Mouse (Mus musculus): ENCODE data around the gene Szt2. TPM values are rescaled to one million over a fixed set of nuclear protein-coding genes. Genes with fewer than 3 reads are reported as not detected.

Gene Szt2
- 9.0 TPM for polyA plus RNA-seq (2015; fragmentation: Illumina TruSeq; extraction: RNeasy Lipid Tissue Mini Kit (QIAGEN cat#74804); ENCODE audit: insufficient read depth, low read depth, low replicate concordance)

GRCm38 (mm10) chr4:118409142-118409900 is at the start of gene Szt2, which contains the start of gene Med8:
Gene Szt2 (minus strand): TSS chr4:118409273.
Gene Med8 (plus strand): TSS chr4:118409337.

DNA sequence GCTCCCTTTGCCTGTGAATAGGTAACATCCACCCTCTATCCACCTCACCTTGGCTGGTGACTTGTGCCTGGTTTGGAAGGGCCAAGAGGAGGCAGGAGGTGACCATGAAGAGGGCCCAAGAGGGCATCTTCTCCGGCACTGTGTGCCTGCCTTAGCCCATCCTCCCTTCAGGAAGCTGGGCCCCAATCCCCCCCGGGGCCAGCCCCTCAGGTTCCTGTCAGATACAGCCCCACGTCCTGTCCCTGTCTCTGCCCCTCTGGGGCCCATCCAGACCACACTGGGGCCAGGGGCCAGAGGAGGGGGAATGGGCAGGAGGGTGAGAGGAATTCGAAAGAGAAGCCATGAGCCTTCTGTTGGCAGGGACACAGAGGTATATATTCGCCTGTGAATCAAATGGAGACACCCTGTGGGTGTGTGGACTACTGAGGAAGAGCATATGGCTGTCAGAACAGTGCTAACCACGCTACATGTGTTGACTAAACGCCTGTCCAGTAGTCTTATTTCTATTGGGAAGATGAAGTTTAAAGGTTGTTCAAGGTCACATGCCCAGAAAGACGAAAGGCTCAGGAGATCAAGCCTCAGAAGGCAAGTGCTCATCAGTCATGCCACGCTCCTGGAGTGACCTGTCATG is 48.4 kb upstream of the Szt2 start, which contains the start of gene Mpl:
Gene Mpl (minus strand): TSS at position 169 of the 631 bp plus-strand sequence.

GRCm38 (mm10) chr4:118436820-118437603 is 27.9 kb upstream of the Szt2 start, which contains the start of gene Cdc20:
Gene Cdc20 (minus strand): TSS chr4:118437352.

DNA sequence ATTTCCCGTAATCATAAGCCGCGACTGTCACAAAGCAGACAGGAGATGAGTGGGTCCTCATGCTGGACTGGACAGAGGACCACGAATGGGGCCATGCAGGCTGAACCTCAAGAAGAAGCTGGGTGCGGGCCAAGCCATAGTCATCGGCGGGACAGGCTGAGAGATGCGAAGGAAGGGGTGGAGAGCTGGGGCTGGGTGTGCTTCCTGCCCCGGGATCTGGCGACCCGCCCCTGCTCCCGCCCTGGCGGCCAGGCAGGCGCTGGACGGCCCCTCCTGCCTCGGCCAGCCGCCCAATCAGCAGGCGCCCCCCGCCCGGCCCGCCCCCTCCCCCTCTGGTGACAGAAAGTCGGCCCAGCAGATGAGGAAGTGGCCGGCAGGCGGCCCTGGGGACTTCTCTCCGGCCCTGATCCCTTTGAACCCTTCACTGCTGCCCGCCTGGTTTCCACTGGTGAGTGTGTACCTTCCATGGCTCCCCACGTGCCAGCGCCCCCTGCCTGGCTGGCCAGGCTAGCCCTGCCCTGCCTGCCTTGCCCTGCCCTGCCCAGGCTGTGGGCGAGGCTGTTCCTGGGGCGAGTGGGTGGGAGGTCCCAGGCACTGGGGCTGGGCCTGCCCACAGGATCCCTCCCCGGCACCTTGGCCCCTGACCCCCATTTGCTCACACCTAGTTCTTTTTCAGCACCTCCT is 18.8 kb upstream of the Szt2 start, which contains the start of gene Elovl1:
Gene Elovl1 (plus strand): TSS at position 326 of the 684 bp plus-strand sequence.

Other genes with a start within 250 kb of the Szt2 start
- 8.7 TPM for gene Kdm4a, start 229.2 kb downstream of the Szt2 start, polyA plus RNA-seq (2015; fragmentation: Illumina TruSeq; extraction: RNeasy Lipid Tissue Mini Kit (QIAGEN cat#74804); ENCODE audit: insufficient read depth, low read depth, low replicate concordance)
- gene Ptprf, start 117.9 kb downstream of the Szt2 start, polyA plus RNA-seq (2015; fragmentation: Illumina TruSeq; extraction: RNeasy Lipid Tissue Mini Kit (QIAGEN cat#74804); ENCODE audit: insufficient read depth, low read depth, low replicate concordance): 18.9 TPM
- 19.5 TPM for gene Med8, start 64 bp upstream of the Szt2 start, polyA plus RNA-seq (2015; fragmentation: Illumina TruSeq; extraction: RNeasy Lipid Tissue Mini Kit (QIAGEN cat#74804); ENCODE audit: insufficient read depth, low read depth, low replicate concordance)
- gene Elovl1, start 18.8 kb upstream of the Szt2 start, polyA plus RNA-seq (2015; fragmentation: Illumina TruSeq; extraction: RNeasy Lipid Tissue Mini Kit (QIAGEN cat#74804); ENCODE audit: insufficient read depth, low read depth, low replicate concordance): 25.4 TPM
- 0.46 TPM for gene Cdc20, start 28.1 kb upstream of the Szt2 start, polyA plus RNA-seq (2015; fragmentation: Illumina TruSeq; extraction: RNeasy Lipid Tissue Mini Kit (QIAGEN cat#74804); ENCODE audit: insufficient read depth, low read depth, low replicate concordance)
- gene Mpl, start 48.2 kb upstream of the Szt2 start, polyA plus RNA-seq (2015; fragmentation: Illumina TruSeq; extraction: RNeasy Lipid Tissue Mini Kit (QIAGEN cat#74804); ENCODE audit: insufficient read depth, low read depth, low replicate concordance): not detected
- gene Tie1, start 80.8 kb upstream of the Szt2 start, polyA plus RNA-seq (2015; fragmentation: Illumina TruSeq; extraction: RNeasy Lipid Tissue Mini Kit (QIAGEN cat#74804); ENCODE audit: insufficient read depth, low read depth, low replicate concordance): 24.8 TPM
- gene 2610528J11Rik, start 117.7 kb upstream of the Szt2 start, polyA plus RNA-seq (2015; fragmentation: Illumina TruSeq; extraction: RNeasy Lipid Tissue Mini Kit (QIAGEN cat#74804); ENCODE audit: insufficient read depth, low read depth, low replicate concordance): 3.4 TPM
- gene Tmem125, start 134.8 kb upstream of the Szt2 start, polyA plus RNA-seq (2015; fragmentation: Illumina TruSeq; extraction: RNeasy Lipid Tissue Mini Kit (QIAGEN cat#74804); ENCODE audit: insufficient read depth, low read depth, low replicate concordance): 5.4 TPM
- gene Cfap57, start 211.5 kb upstream of the Szt2 start, polyA plus RNA-seq (2015; fragmentation: Illumina TruSeq; extraction: RNeasy Lipid Tissue Mini Kit (QIAGEN cat#74804); ENCODE audit: insufficient read depth, low read depth, low replicate concordance): not detected
- 8.0 TPM for gene Ebna1bp2, start 211.5 kb upstream of the Szt2 start, polyA plus RNA-seq (2015; fragmentation: Illumina TruSeq; extraction: RNeasy Lipid Tissue Mini Kit (QIAGEN cat#74804); ENCODE audit: insufficient read depth, low read depth, low replicate concordance)
- not detected for gene Olfr62, start 249.7 kb upstream of the Szt2 start, polyA plus RNA-seq (2015; fragmentation: Illumina TruSeq; extraction: RNeasy Lipid Tissue Mini Kit (QIAGEN cat#74804); ENCODE audit: insufficient read depth, low read depth, low replicate concordance)